Mouse (Mus musculus) megakaryocyte, embryonic 14.5 days (primary cell): ENCODE results near the gene Ofcc1. TPM values are rescaled to one million over a fixed set of nuclear protein-coding genes. Genes with fewer than 3 reads are reported as not detected.
A peak's percentile ranks its signal among the peaks of the same experiment; 100 is the strongest.

Experiments
- H3K27me3 ChIP-seq: replicated peaks from 2 replicates; pipeline ENCODE3; 2012; ENCODE audit warnings: inconsistent platforms
- H3K36me3 ChIP-seq: replicated peaks from 2 replicates; pipeline ENCODE3; 2012; ENCODE audit warnings: low read length, inconsistent platforms, mixed read lengths
- H3K4me1 ChIP-seq: 2 replicates; pipeline ENCODE4 v1.6.1; 2012; ENCODE audit warnings: inconsistent platforms
- H3K4me3 ChIP-seq: replicated peaks from 2 replicates; pipeline ENCODE3; 2012; ENCODE audit warnings: moderate library complexity, mild to moderate bottlenecking, inconsistent platforms
- H3K9me3 ChIP-seq: 2 replicates; pipeline ENCODE4 v1.6.1; 2012; ENCODE audit warnings: inconsistent platforms
- FLI1 ChIP-seq: IDR thresholded peaks from 2 replicates; pipeline ENCODE4 v1.6.1; 2012; ENCODE audit warnings: low read length, inconsistent platforms, mixed read lengths
- GATA1 ChIP-seq: IDR thresholded peaks from 3 replicates; pipeline ENCODE4 v1.6.1; 2012; ENCODE audit warnings: mixed read lengths, low read length, inconsistent platforms, borderline replicate concordance
- polyA plus RNA-seq: library from polyadenylated mRNA; stranded (reverse); fragments of >175 nt; gene quantifications from 2 replicates; pipeline ENCODE4 v1.2.3, GENCODE M21; 2012; ENCODE audit warnings: low replicate concordance; ENCODE audit not compliant: insufficient read depth

The Ofcc1 gene
- polyA plus RNA-seq, 1 experiment, result not detected

DNA sequence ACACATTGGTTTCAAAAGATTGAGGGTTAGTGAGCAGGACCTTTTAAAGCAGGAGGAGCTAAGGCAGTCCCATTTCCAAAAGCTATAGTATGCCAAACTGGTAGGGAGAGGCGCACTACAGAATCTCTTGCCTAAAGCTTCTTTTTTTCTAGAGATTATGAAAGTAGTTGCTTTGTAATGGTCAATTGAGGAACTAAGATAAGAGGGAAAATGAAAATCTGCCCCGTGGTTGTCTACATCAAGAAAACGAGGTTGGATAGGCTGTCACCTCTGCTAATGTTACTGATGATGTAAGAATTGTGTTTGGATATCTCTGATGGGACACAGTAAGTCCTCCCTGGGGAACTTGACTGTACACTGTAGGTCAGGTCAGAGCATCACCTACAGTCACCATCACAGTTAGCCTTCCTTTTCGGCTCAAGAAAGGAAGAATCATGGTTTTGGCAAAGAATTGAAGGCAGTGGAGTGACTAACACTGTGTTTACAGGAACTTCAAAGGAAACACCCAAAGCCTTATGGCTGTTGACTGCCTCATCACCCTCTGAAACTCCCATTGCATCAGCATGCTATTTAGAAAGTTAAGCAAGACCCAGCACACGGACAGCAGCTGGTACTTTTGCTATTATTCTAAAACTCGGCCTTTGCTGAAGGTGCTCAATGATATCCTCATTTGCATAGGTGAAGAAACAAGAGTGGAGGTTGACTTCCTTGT, 40.3 kb downstream of the Ofcc1 start:
- H3K4me3 ChIP-seq, result no peak overlapping the region
- H3K27me3 ChIP-seq, result no peaks in the 10 kb centered on the region
- TF ChIP-seq FLI1 (no peak), GATA1 (no peak)
- H3K9me3 ChIP-seq, result 0 out of 2 replicates have a peak, but pooled peaks cover 3% of the 10 kb centered on the region
- H3K36me3 ChIP-seq, result no peaks in the 10 kb centered on the region
- no peaks in the 10 kb centered on the region for H3K4me1 ChIP-seq

DNA sequence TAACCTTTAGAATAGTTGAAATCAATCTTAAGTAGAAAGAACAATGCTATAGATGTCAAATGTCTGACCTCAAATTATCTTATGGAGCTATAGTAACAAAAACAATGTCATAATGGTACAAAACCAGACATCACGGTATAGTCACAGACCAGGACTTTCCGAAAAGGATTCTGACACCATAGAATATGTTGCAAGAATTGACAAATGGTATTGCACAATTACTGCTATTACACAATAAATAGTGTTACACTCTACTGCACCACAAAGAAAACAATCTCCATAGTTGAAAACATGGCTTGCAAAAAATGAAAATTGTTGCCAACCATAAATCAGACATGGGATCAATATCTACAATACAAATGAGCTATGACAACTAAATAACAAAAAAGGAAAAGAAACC, 43.5 kb downstream of the Ofcc1 start:
- no peak for TF ChIP-seq GATA1
- TF ChIP-seq FLI1, result no peak
- H3K4me1 ChIP-seq, result no peaks in the 10 kb centered on the region
- H3K36me3 ChIP-seq, result no peaks in the 10 kb centered on the region
- H3K4me3 ChIP-seq, result no peak overlapping the region
- H3K27me3 ChIP-seq, result no peaks in the 10 kb centered on the region
- peaks cover 9% of the 10 kb centered on the region; the same call in 1 of the 2 replicates for H3K9me3 ChIP-seq

DNA sequence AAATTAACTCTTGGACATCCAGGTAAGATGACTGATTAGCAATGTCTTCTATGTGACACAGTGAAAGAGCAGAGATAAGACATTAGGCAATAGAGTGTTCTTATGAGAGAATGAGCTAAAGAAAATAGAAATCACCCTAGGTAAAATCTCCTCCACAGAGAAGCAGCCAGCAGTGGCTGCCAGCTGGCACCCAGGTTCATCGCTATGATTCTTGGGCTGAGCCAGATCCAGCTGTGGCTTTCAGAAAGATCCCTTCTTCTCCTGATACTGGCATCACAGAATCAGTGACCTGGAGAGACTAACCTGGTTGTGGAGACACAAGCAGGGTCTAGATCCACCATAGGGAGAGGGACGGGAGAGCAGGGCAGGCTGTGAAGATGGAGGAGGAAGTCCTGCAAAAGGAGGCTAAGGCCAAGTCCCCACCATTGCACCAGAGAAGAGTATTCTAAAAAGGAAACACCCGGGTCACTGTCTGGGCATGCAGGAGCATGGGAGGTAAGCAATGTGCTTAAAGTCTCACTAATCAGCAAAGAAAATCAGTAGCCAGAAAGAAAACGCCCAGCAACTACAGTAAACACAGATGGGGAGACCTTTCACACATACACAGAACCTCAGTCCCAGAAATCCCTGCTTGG, 46.0 kb downstream of the Ofcc1 start:
- Histone ChIP-seq H3K4me3 (no peak overlapping the region), H3K9me3 (peaks cover 6% of the 10 kb centered on the region; the same call in 1 of the 2 replicates), H3K27me3 (no peaks in the 10 kb centered on the region), H3K4me1 (no peaks in the 10 kb centered on the region), H3K36me3 (no peaks in the 10 kb centered on the region)
- TF ChIP-seq GATA1 (no peak), FLI1 (no peak)

DNA sequence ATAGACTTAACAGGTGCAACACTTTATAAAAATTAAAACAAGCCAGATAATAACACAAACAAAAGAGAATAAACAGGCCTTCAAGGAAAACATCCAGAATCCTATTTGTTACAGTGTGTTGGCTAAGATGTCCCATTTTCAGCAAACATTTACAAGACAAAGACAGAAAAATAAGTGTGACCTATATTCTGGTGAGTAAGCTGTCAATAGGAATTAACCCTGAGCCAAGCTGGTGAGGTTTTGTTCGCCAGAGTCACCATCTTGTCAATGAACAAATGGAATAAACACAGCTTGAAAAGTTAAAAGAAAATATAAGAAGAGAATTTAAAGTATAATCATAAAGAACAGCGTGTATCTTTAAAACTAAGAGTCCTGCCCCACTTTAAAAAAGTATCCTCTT, 68.4 kb downstream of the Ofcc1 start:
- no peaks in the 10 kb centered on the region for H3K27me3 ChIP-seq
- H3K9me3 ChIP-seq, result peaks cover 26% of the 10 kb centered on the region
- H3K4me3 ChIP-seq, result no peak overlapping the region
- H3K4me1 ChIP-seq, result peaks cover 3% of the 10 kb centered on the region; the same call in 1 of the 2 replicates
- TF ChIP-seq GATA1 (no peak), FLI1 (no peak)
- no peaks in the 10 kb centered on the region for H3K36me3 ChIP-seq

DNA sequence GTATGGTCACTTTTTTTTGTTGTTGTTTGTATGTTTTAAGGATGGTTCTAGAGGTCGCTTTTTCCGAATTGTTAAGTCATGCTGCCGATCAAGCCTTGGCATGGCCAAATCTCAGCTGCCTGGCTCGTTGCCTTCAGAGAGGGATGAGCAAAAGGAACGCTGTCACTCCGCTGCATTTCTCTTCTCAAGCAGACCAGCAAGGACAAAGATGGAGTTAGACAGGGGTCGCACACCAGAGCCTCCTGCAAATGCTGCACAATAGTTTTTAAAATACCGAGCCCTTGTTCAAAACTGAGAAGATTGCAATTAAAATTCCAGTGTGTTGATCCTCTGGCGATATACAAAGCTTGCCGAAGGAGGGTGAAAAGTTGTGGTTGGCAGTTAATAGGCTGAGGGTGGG, 70.4 kb downstream of the Ofcc1 start:
- peaks cover 32% of the 10 kb centered on the region for H3K9me3 ChIP-seq
- TF ChIP-seq GATA1 (no peak), FLI1 (no peak)
- H3K27me3 ChIP-seq, result no peaks in the 10 kb centered on the region
- no peak overlapping the region for H3K4me3 ChIP-seq
- H3K36me3 ChIP-seq, result no peaks in the 10 kb centered on the region
- H3K4me1 ChIP-seq, result peaks cover 3% of the 10 kb centered on the region; the same call in 1 of the 2 replicates

DNA sequence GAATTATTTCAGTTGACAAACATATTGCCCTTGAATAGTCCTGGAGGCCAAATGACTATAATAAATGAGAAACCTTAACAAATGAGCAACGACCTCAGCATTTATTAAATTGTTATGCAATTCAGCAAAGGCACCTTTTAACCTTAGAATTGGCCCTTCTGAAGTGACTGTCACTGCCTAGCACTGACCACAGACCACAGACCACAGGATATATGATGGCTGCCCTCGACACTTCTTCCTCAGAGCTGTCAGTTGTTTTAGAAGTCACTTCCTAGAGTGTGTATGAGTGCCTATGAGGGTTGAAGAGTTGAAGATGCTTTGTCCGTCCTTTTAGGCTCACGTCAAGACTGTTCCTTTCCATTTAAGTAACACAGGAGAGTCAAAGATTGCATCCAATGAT, 72.6 kb downstream of the Ofcc1 start:
- no peaks in the 10 kb centered on the region for H3K27me3 ChIP-seq
- TF ChIP-seq FLI1 (no peak), GATA1 (no peak)
- H3K4me1 ChIP-seq, result peaks cover 3% of the 10 kb centered on the region; the same call in 1 of the 2 replicates
- no peak overlapping the region for H3K4me3 ChIP-seq
- H3K36me3 ChIP-seq, result no peaks in the 10 kb centered on the region
- peaks cover 39% of the 10 kb centered on the region for H3K9me3 ChIP-seq

DNA sequence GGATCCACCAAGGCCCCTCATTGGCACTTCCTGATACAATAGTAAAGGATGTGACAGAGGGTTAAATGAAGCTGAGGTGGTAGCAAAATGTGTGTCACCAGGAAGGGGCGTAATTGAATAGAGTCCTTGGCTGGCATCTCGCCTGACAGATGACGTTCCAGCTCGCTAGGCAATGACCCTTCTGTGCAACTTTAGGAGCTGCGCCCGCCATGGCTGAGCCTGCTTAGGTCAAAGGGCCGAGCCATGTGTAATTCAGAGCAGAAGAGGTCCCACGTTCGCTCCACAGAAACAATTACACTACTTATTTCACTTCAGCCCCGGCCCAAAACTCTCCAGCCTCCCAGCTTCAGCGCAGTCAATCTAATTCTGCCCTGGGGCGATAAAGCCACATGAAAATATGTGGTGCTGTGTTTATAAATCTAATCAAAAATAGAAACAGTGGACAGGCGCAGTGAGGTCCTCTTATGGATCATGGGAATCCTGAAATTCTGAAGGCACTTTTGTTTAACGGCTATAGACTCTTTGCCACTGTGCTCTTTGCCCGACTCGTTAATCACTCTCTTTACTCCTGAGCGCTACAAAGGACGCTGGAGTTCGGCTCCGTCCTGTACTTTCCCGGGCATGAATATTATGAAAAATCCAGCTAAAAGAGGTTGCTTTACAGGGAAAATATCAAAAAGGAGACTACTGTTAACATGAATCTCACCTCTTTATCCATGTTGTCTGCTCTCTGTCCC, 73.8 kb downstream of the Ofcc1 start:
- Histone ChIP-seq H3K36me3 (no peaks in the 10 kb centered on the region), H3K4me3 (peak overlapping the region; percentile 14), H3K4me1 (peaks cover 3% of the 10 kb centered on the region; the same call in 1 of the 2 replicates), H3K9me3 (peaks cover 39% of the 10 kb centered on the region), H3K27me3 (no peaks in the 10 kb centered on the region)
- no peak for TF ChIP-seq FLI1
- no peak for TF ChIP-seq GATA1

DNA sequence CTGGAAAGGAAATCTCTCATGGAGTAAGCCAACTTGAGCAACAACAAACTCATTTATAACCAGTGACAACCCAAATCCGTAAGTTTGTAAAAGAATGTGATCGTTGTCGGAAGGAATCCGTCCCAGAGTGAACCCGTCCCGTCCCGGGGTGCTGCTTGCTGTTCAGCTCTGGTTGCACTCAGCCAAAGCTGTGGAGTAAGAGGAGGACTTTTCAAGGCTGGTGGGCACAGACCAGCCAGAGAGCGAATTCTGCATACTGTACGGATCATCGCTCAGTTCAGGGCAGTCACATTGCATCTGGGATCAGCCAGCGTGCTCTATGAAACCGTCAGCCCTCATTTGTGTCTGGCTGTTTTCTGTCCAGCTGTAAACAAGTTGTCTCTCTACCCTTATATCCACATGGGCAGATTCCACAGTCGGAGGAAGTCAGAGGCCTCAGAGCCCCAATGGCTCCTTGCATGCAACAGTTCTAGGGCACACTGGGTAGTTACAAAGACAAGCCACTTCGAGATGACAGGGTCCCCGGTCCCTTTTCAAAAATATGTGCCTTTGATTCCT, 75.9 kb downstream of the Ofcc1 start:
- no peaks in the 10 kb centered on the region for H3K36me3 ChIP-seq
- peak overlapping the region; percentile 47 for H3K4me3 ChIP-seq
- H3K4me1 ChIP-seq, result peaks cover 3% of the 10 kb centered on the region; the same call in 1 of the 2 replicates
- H3K9me3 ChIP-seq, result peaks cover 26% of the 10 kb centered on the region
- TF ChIP-seq GATA1, result no peak
- no peak for TF ChIP-seq FLI1
- H3K27me3 ChIP-seq, result no peaks in the 10 kb centered on the region

DNA sequence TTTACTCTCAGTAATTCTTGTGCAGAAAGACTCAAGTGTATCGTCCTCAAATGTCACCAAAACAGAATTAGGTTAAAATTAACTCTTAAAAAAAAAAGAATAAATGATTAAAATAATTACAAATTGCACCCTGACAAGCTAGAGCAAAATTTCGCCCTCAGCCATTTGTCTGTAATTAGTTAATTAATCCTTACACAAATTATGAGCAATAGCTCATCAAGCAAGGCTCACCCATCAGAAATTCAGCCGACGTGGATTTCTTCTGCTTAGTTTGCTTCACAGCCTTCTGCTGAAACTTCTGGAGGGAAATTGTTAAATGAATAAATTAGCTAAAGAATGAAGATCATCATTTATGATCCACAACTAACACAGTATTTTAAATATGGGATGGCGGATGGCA, 80.6 kb downstream of the Ofcc1 start:
- Histone ChIP-seq H3K4me1 (no peaks in the 10 kb centered on the region), H3K9me3 (peaks cover 16% of the 10 kb centered on the region), H3K27me3 (no peaks in the 10 kb centered on the region), H3K36me3 (no peaks in the 10 kb centered on the region), H3K4me3 (no peak overlapping the region)
- no peak for TF ChIP-seq FLI1
- no peak for TF ChIP-seq GATA1
